Mouse (Mus musculus): Measurements from ENCODE around the gene Akap14.

The Akap14 gene

GRCm38 (mm10) chrX:37109526-37110192, 59.0 kb downstream of the Akap14 start:
- DNase-seq (ENCODE audit: low read depth, low spot score): no peak

GRCm38 (mm10) chrX:37103826-37104225, 64.8 kb downstream of the Akap14 start:
- DNase-seq (ENCODE audit: low read depth, low spot score): peak; percentile 1

Data from 3T3-L1 (cell line).